Mouse (Mus musculus) spleen, adult 2 months (tissue): ENCODE measurements around the gene Doc2g.

ENCODE experiments used
- CTCF ChIP-seq: fragments of 200-500 bp; IDR thresholded peaks from 2 replicates; pipeline ENCODE4 v1.5.1; 2011; ENCODE audit warnings: mild to moderate bottlenecking, inconsistent platforms; ENCODE audit not compliant: insufficient read depth, insufficient read length, insufficient replicate concordance; ENCODE audit errors: extremely low read depth
- POLR2A ChIP-seq: fragments of 200-500 bp; IDR thresholded peaks from 2 replicates; pipeline ENCODE4 v1.6.1; 2011; ENCODE audit warnings: low read depth, low read length, inconsistent platforms

GRCm38 (mm10) chr19:4004331-4004730 is 1.2 kb downstream of the Doc2g start:
- TF ChIP-seq CTCF: no peak
- TF ChIP-seq POLR2A: no peak
